8 mouse cellular contexts compared by ENCODE assay signal in the genomic region with DNA sequence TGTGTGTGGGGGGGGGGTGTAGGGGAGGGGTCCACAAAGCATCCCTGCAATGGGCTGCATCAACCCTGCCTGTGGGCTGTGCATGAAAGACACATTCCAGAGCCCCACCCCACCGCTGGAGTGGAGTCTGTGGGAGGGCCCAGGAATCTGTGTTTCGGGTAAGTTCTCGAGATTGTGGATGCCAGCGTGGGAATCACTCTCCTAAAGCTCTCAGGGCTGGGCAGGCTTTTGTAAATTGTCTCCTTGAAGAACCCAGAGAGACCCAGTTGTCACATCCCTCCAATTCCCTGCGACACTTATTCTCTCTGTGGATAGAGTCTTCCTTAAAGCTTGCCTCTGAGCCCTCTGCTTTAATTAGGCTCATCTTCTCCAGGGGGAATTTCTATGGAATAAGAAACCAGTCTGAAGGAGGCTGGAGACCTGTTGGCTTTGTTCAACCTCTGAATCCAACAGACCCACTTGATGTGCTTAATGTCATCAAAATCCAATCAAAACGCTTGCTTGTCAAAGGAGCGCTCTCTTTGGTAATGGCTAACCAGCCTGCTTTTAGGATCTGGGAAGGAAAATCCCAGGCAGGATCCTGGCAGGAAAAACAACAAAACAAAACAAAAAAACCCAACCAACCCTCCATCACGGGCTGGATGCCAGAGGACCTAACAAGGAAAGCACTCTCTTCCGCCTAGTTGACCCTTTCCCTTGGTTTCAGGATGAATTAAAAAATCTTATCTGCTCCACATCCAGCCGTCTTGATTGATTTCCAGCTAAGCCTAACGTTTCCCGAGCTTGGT.
DNase-seq lines count a peak whose midpoint lies in the region; ATAC-seq and TF ChIP-seq lines count a peak whose summit lies in the region.

No protein-coding gene starts in this region.

- DNase-seq in left cerebral cortex, adult 8-10 months (ENCODE audit: low spot score in 2 of 2) = peak; percentile 50 to 61
- peak; percentile 61 for DNase-seq in midbrain, postnatal 0 days (ENCODE audit: low spot score)
- DNase-seq in spleen, postnatal 10 days (ENCODE audit: low spot score in 2 of 2) = no peak
- no peak for DNase-seq in cerebellum, adult 8-10 months

- 11% methylated on average over 12 of the region's 12 CpGs for WGBS in forebrain, embryonic 15.5 days
- WGBS in hindbrain, embryonic 15.5 days = 14% methylated on average over 12 of the region's 12 CpGs
- 11% methylated on average over 12 of the region's 12 CpGs for WGBS in midbrain, postnatal 0 days

- H3K4me3 ChIP-seq in erythroblast, embryonic 14.5 days (replicated peaks) = peak overlapping the region; percentile 38
- H3K4me3 ChIP-seq in forebrain, embryonic 15.5 days = peak overlapping the region; percentile 54
- peak overlapping the region; percentile 52 for H3K4me3 ChIP-seq in hindbrain, embryonic 15.5 days
- peak overlapping the region; percentile 58 for H3K4me3 ChIP-seq in midbrain, postnatal 0 days (ENCODE audit: low read depth, low read length)

- H3K27ac ChIP-seq in forebrain, embryonic 15.5 days (replicated peaks) = peak overlapping the region; percentile 76
- peak overlapping the region; percentile 88 for H3K27ac ChIP-seq in hindbrain, embryonic 15.5 days (replicated peaks)
- H3K27ac ChIP-seq in midbrain, postnatal 0 days (ENCODE audit: low read depth, low read length) = peak overlapping the region; percentile 91

- H3K27me3 ChIP-seq in erythroblast, embryonic 14.5 days (ENCODE audit: control insufficient read depth) = peaks cover 40% of the 10 kb centered on the region
- no peaks in the 10 kb centered on the region for H3K27me3 ChIP-seq in forebrain, embryonic 15.5 days
- no peaks in the 10 kb centered on the region for H3K27me3 ChIP-seq in hindbrain, embryonic 15.5 days
- no peaks in the 10 kb centered on the region for H3K27me3 ChIP-seq in midbrain, postnatal 0 days (ENCODE audit: insufficient read depth, low read length)

- H3K36me3 ChIP-seq in erythroblast, embryonic 14.5 days (ENCODE audit: control insufficient read depth) = no peaks in the 10 kb centered on the region
- H3K36me3 ChIP-seq in forebrain, embryonic 15.5 days = no peaks in the 10 kb centered on the region
- no peaks in the 10 kb centered on the region for H3K36me3 ChIP-seq in hindbrain, embryonic 15.5 days
- H3K36me3 ChIP-seq in midbrain, postnatal 0 days (ENCODE audit: insufficient read depth, low read length) = no peaks in the 10 kb centered on the region

- H3K9me3 ChIP-seq in erythroblast, embryonic 14.5 days (ENCODE audit: control insufficient read depth, low read length) = no peaks in the 10 kb centered on the region
- H3K9me3 ChIP-seq in forebrain, embryonic 15.5 days = no peaks in the 10 kb centered on the region
- no peaks in the 10 kb centered on the region for H3K9me3 ChIP-seq in hindbrain, embryonic 15.5 days
- H3K9me3 ChIP-seq in midbrain, postnatal 0 days (ENCODE audit: low read length) = no peaks in the 10 kb centered on the region

- ATAC-seq in erythroblast, adult 5-6 weeks (replicated peaks; ENCODE audit: low FRiP score, poor library complexity, severe bottlenecking) = no peak
- peak; percentile 73 for ATAC-seq in forebrain, embryonic 15.5 days (replicated peaks)
- peak; percentile 73 for ATAC-seq in hindbrain, embryonic 15.5 days (ENCODE audit: low FRiP score, low read depth)
- ATAC-seq in midbrain, postnatal 0 days (ENCODE audit: low FRiP score) = peak; percentile 77

- H3K4me2 ChIP-seq in forebrain, embryonic 15.5 days (replicated peaks) = peak overlapping the region; percentile 58
- peak overlapping the region; percentile 74 for H3K4me2 ChIP-seq in hindbrain, embryonic 15.5 days
- peak overlapping the region; percentile 79 for H3K4me2 ChIP-seq in midbrain, postnatal 0 days (ENCODE audit: low read depth, low read length, poor library complexity, severe bottlenecking)

- peaks cover 67% of the 10 kb centered on the region for H3K4me1 ChIP-seq in erythroblast, embryonic 14.5 days (ENCODE audit: control insufficient read depth)
- peaks cover 30% of the 10 kb centered on the region for H3K4me1 ChIP-seq in forebrain, embryonic 15.5 days
- peaks cover 36% of the 10 kb centered on the region for H3K4me1 ChIP-seq in hindbrain, embryonic 15.5 days (replicated peaks)
- peaks cover 10% of the 10 kb centered on the region; the same call in 1 of the 2 replicates for H3K4me1 ChIP-seq in midbrain, postnatal 0 days (ENCODE audit: insufficient read depth, low read length)

- peak overlapping the region; percentile 70 for H3K9ac ChIP-seq in forebrain, embryonic 15.5 days (replicated peaks)
- peak overlapping the region; percentile 80 for H3K9ac ChIP-seq in hindbrain, embryonic 15.5 days
- peak overlapping the region; percentile 77 for H3K9ac ChIP-seq in midbrain, postnatal 0 days (replicated peaks; ENCODE audit: low read length, poor library complexity, severe bottlenecking)

- no peak for TF ChIP-seq CTCF in midbrain, postnatal 0 days (IDR thresholded peaks at IDR 0.05)

Comparison
In these comparisons a context has a peak if more than half of its experiments do, and no peak if none do; other contexts are left out.
1. DNase-seq: peak in left cerebral cortex, adult 8-10 months (2 of 2) and midbrain, postnatal 0 days (single experiment); none in spleen, postnatal 10 days (0 of 2) and cerebellum, adult 8-10 months (single experiment).
2. Peak in every context shown above with its lines, with median percentiles within 50 percentile points of each other: H3K4me3 ChIP-seq, H3K27ac ChIP-seq, H3K4me2 ChIP-seq and H3K9ac ChIP-seq.